Mouse (Mus musculus): Measurements from ENCODE around the gene Lrp6.

DNA sequence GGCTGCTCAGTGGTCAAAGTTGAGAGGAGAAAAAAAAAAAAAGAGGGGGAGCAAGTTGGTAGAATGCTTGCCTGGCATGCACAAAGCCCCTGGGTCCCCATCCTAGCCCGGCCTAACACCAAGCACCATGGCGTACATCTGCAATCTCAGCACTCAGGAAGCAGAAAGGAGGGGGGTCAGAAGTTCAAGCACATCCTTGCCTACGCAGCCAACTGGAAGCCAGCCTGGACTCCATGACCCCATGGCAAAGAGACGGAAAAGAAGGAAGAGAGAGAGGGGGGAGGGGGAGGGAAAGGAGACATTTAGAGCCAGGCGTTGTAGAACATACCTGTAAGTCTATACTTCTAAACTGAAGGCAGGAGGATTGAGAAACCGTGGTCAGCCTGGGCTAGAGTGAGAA, 39.8 kb upstream of the Lrp6 start:
- TF ChIP-seq CTCF (IDR thresholded peaks at IDR 0.05; ENCODE audit: borderline replicate concordance, extremely low read depth, insufficient read depth, insufficient read length), result no peak
- no peak for TF ChIP-seq POLR2A (IDR thresholded peaks at IDR 0.05; ENCODE audit: borderline replicate concordance, extremely low read depth, insufficient read depth, insufficient read length, poor library complexity, severe bottlenecking)

Data from brain, embryonic 14.5 days (tissue).